Comparison of ENCODE assay signal across 15 mouse cellular contexts in genomic region chr5:23578322-23578957, GRCm38 (mm10).
DNase-seq lines count a peak whose midpoint lies in the region; ATAC-seq and TF ChIP-seq lines count a peak whose summit lies in the region.
"Had no signal": no experiment of that assay in that cellular context is flagged by ENCODE, and none has a peak within 500 bp of the region (broad histone marks: within the 10 kb centered on the region; RNA-seq: fewer than 3 reads in every experiment).

No protein-coding gene starts in this region.

- TF ChIP-seq CTCF in midbrain, postnatal 0 days (IDR thresholded peaks at IDR 0.05): no peak

- no peaks in the 10 kb centered on the region for H3K36me3 ChIP-seq in forebrain, embryonic 15.5 days
- no peaks in the 10 kb centered on the region for H3K36me3 ChIP-seq in forebrain, embryonic 16.5 days (ENCODE audit: control insufficient read depth, insufficient read depth)
- no peaks in the 10 kb centered on the region for H3K36me3 ChIP-seq in midbrain, embryonic 11.5 days (ENCODE audit: control insufficient read depth, insufficient read depth, low read length)
- H3K36me3 ChIP-seq in midbrain, postnatal 0 days (ENCODE audit: insufficient read depth, low read length): no peaks in the 10 kb centered on the region
- H3K36me3 ChIP-seq in liver, embryonic 15.5 days (replicated peaks): no peaks in the 10 kb centered on the region
- no peaks in the 10 kb centered on the region; the same call in 1 of the 2 replicates for H3K36me3 ChIP-seq in neural tube, embryonic 13.5 days

- H3K27me3 ChIP-seq in forebrain, embryonic 15.5 days: no peaks in the 10 kb centered on the region
- H3K27me3 ChIP-seq in forebrain, embryonic 16.5 days (replicated peaks; ENCODE audit: control insufficient read depth, insufficient read depth, low read length): no peaks in the 10 kb centered on the region
- no peaks in the 10 kb centered on the region for H3K27me3 ChIP-seq in midbrain, embryonic 11.5 days (ENCODE audit: control insufficient read depth, insufficient read depth, low read length)
- H3K27me3 ChIP-seq in midbrain, postnatal 0 days (ENCODE audit: insufficient read depth, low read length): no peaks in the 10 kb centered on the region
- no peaks in the 10 kb centered on the region for H3K27me3 ChIP-seq in liver, embryonic 15.5 days
- no peaks in the 10 kb centered on the region for H3K27me3 ChIP-seq in neural tube, embryonic 13.5 days

- 89% methylated on average over 4 of the region's 4 CpGs for WGBS in forebrain, embryonic 15.5 days
- WGBS in forebrain, embryonic 16.5 days: 87% methylated on average over 4 of the region's 4 CpGs
- WGBS in midbrain, embryonic 11.5 days: 84% methylated on average over 4 of the region's 4 CpGs
- 85% methylated on average over 4 of the region's 4 CpGs for WGBS in midbrain, postnatal 0 days
- WGBS in liver, embryonic 15.5 days (ENCODE audit: insufficient replicate concordance): 49% methylated on average over 4 of the region's 4 CpGs
- 85% methylated on average over 4 of the region's 4 CpGs for WGBS in neural tube, embryonic 13.5 days

- ATAC-seq in forebrain, embryonic 15.5 days (replicated peaks): no peak
- ATAC-seq in forebrain, embryonic 16.5 days: no peak
- no peak for ATAC-seq in midbrain, embryonic 11.5 days (ENCODE audit: low FRiP score)
- ATAC-seq in midbrain, postnatal 0 days (ENCODE audit: low FRiP score): no peak
- ATAC-seq in liver, embryonic 15.5 days (ENCODE audit: insufficient read depth): peak; percentile 57
- no peak for ATAC-seq in neural tube, embryonic 13.5 days (ENCODE audit: low read depth)
- ATAC-seq: inflammation-experienced regulatory T-cells, adult 6 months had no signal

- H3K4me3 ChIP-seq in forebrain, embryonic 15.5 days: no peak overlapping the region
- H3K4me3 ChIP-seq in forebrain, embryonic 16.5 days (replicated peaks; ENCODE audit: low read length): no peak overlapping the region
- H3K4me3 ChIP-seq in midbrain, embryonic 11.5 days (ENCODE audit: low read depth, low read length): no peak overlapping the region
- no peak overlapping the region for H3K4me3 ChIP-seq in midbrain, postnatal 0 days (ENCODE audit: low read depth, low read length)
- H3K4me3 ChIP-seq in liver, embryonic 15.5 days (replicated peaks): no peak overlapping the region
- no peak overlapping the region for H3K4me3 ChIP-seq in neural tube, embryonic 13.5 days

- H3K9me3 ChIP-seq in forebrain, embryonic 15.5 days: no peaks in the 10 kb centered on the region
- H3K9me3 ChIP-seq in forebrain, embryonic 16.5 days (ENCODE audit: control insufficient read depth, low read length): peaks cover 5% of the 10 kb centered on the region; the same call in 1 of the 2 replicates
- peaks cover 4% of the 10 kb centered on the region; the same call in 1 of the 2 replicates for H3K9me3 ChIP-seq in midbrain, embryonic 11.5 days (ENCODE audit: control insufficient read depth, low read length)
- no peaks in the 10 kb centered on the region for H3K9me3 ChIP-seq in midbrain, postnatal 0 days (ENCODE audit: low read length)
- H3K9me3 ChIP-seq in liver, embryonic 15.5 days (replicated peaks): no peaks in the 10 kb centered on the region
- H3K9me3 ChIP-seq in neural tube, embryonic 13.5 days: no peaks in the 10 kb centered on the region

- no peak overlapping the region for H3K9ac ChIP-seq in forebrain, embryonic 15.5 days (replicated peaks)
- no peak overlapping the region for H3K9ac ChIP-seq in forebrain, embryonic 16.5 days (replicated peaks; ENCODE audit: low read depth, low read length)
- no peak overlapping the region for H3K9ac ChIP-seq in midbrain, embryonic 11.5 days (ENCODE audit: low read length)
- H3K9ac ChIP-seq in midbrain, postnatal 0 days (replicated peaks; ENCODE audit: low read length, poor library complexity, severe bottlenecking): no peak overlapping the region
- H3K9ac ChIP-seq in liver, embryonic 15.5 days: no peak overlapping the region
- H3K9ac ChIP-seq in neural tube, embryonic 13.5 days: no peak overlapping the region

- H3K4me2 ChIP-seq in forebrain, embryonic 15.5 days (replicated peaks): no peak overlapping the region
- no peak overlapping the region for H3K4me2 ChIP-seq in forebrain, embryonic 16.5 days (ENCODE audit: low read length)
- H3K4me2 ChIP-seq in midbrain, embryonic 11.5 days: no peak overlapping the region
- no peak overlapping the region for H3K4me2 ChIP-seq in midbrain, postnatal 0 days (ENCODE audit: low read depth, low read length, poor library complexity, severe bottlenecking)
- no peak overlapping the region for H3K4me2 ChIP-seq in liver, embryonic 15.5 days
- H3K4me2 ChIP-seq in neural tube, embryonic 13.5 days: no peak overlapping the region

- H3K27ac ChIP-seq in forebrain, embryonic 15.5 days (replicated peaks): 0 out of 2 replicates have a peak overlapping the region, but pooled peaks have one; percentile 5
- no peak overlapping the region for H3K27ac ChIP-seq in forebrain, embryonic 16.5 days (ENCODE audit: low read length)
- peak overlapping the region; percentile 57; the same call in 1 of the 2 replicates for H3K27ac ChIP-seq in midbrain, embryonic 11.5 days (ENCODE audit: low read depth, low read length)
- no peak overlapping the region for H3K27ac ChIP-seq in midbrain, postnatal 0 days (ENCODE audit: low read depth, low read length)
- no peak overlapping the region for H3K27ac ChIP-seq in liver, embryonic 15.5 days (replicated peaks)
- peak overlapping the region; percentile 68; the same call in 1 of the 2 replicates for H3K27ac ChIP-seq in neural tube, embryonic 13.5 days (replicated peaks)
- H3K27ac ChIP-seq: kidney, postnatal 0 days had no signal

- no peak for DNase-seq in midbrain, embryonic 11.5 days (ENCODE audit: low spot score, missing footprints)
- no peak for DNase-seq in midbrain, postnatal 0 days (ENCODE audit: low spot score)
- no peak for DNase-seq in heart, adult 8-10 months (ENCODE audit: low spot score)
- DNase-seq in layer of hippocampus, postnatal 25 days (ENCODE audit: extremely low spot score in 1 of 2, low spot score in 1 of 2): no peak
- DNase-seq: cerebellum, adult 18-20 months; heart, adult 18-20 months; lung, adult 2 months; lung, postnatal 4 days; right cerebral cortex, postnatal 14 days had no signal

- H3K4me1 ChIP-seq in forebrain, embryonic 15.5 days: peaks cover 11% of the 10 kb centered on the region; the same call in 1 of the 2 replicates
- H3K4me1 ChIP-seq in forebrain, embryonic 16.5 days (replicated peaks; ENCODE audit: control insufficient read depth, insufficient read depth, low read length): 0 out of 2 replicates have a peak, but pooled peaks cover 3% of the 10 kb centered on the region
- H3K4me1 ChIP-seq in midbrain, embryonic 11.5 days (ENCODE audit: control insufficient read depth, insufficient read depth, low read length): peaks cover 14% of the 10 kb centered on the region; the same call in 1 of the 2 replicates
- peaks cover 4% of the 10 kb centered on the region; the same call in 1 of the 2 replicates for H3K4me1 ChIP-seq in midbrain, postnatal 0 days (ENCODE audit: insufficient read depth, low read length)
- peaks cover 16% of the 10 kb centered on the region for H3K4me1 ChIP-seq in liver, embryonic 15.5 days (replicated peaks)
- peaks cover 35% of the 10 kb centered on the region for H3K4me1 ChIP-seq in neural tube, embryonic 13.5 days (replicated peaks)

Comparison
In these comparisons a context has a peak if more than half of its experiments do, and no peak if none do; other contexts are left out.
1. H3K27ac ChIP-seq: peak in forebrain, embryonic 15.5 days (single experiment), midbrain, embryonic 11.5 days (single experiment) and neural tube, embryonic 13.5 days (single experiment); none in forebrain, embryonic 16.5 days (single experiment), midbrain, postnatal 0 days (single experiment) and liver, embryonic 15.5 days (single experiment).